Mouse (Mus musculus): ENCODE results near the gene Zfp568.

The Zfp568 gene

DNA sequence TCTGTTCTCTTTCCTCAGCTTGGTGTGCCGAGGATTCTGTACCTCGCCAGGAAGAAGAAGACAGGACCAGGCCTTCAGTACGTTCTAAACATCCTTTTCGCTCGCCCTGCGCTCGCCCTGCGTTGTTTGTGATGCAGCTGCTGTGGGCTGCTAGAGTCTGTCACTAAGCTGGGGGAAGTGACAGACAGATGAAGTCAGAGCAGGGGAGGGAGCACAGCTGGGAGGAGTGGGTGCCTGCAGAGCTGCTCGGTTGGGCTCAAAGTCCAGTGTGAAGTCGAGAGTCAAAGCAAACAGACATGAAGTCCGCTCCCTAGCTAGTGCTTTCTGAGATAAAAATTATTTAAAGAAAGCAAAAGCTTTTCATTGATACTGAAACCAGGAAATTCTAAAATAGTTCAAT, 5.3 kb downstream of the Zfp568 start:
- no peak for DNase-seq (ENCODE audit: extremely low spot score, low spot score)

DNA sequence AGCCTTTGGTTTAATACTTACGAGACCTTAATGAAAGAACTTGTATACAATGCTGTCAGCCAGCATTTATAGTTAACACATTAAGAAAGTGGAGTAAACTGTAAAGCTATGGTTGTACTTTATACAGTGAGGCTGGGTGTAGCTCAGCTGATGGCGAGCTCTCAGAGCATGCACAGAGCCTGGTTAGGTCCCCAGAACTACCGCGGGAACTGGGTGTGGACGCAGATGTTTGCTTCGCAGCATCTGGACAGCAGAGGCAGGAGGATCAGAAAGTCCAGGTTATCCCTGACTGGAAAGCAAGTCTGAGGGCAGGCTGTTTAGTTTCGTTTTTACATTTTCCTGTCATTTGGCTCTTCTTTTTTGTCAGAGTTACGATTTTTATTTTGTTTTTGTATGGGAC, 8.9 kb downstream of the Zfp568 start:
- no peak for DNase-seq (ENCODE audit: extremely low spot score, low spot score)

DNA sequence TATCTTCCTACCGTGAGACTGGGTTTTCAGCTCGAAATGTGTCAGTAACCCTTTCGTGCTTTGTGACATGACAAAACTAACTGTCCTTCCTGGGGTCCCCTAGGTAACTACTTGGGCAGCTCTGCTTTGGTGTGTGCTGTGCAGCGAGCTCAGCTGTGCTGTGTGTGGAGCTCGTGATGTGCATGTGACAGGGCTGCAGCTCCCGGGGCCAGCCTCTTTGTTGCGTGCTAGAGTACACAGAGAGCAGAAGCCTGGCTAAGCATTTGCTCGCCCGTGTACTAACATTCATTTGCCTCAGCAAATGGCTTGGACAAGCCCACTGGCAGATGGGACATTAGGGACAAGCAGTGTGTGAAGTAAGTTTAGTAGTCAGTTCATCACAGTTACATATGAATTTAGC, 9.6 kb downstream of the Zfp568 start:
- no peak for DNase-seq (ENCODE audit: extremely low spot score, low spot score)

DNA sequence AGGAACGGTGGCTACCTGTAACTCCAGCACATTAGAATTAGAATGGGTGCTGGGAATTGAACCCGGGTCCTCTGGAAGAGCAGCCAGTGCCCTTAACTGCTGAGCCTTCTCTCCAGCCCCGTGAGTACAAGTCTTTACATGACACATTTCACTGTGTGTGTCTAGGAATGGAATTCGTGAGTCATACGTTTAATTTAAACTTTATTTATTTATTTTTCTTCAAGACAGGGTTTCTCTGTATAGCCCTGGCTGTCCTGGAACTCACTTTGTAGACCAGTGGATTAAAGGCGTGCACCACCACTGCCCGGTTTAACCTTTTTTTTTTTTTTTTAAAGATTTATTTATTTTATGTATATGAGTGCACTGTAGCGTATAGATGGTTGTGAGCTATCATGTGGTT, 11.4 kb downstream of the Zfp568 start:
- DNase-seq (ENCODE audit: extremely low spot score, low spot score), result no peak

DNA sequence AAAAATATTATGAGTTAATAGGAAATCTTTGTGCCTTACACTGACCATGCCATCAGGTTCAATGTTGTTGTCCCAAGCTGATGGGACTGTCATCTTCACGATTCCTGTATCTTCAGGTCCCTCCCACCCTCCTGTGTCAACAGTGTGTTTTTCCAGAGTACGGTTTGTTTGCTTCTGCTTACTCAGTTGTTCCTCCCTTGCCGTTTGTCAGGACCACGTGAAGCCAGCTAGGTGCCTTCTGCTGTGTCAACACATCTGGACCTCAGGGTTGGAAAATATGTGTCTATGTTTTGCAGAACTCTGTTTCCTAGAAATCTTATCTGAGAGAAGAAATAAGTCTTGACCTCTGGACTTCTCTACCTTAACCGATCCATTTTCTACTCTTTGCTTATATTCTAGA, 16.8 kb downstream of the Zfp568 start:
- DNase-seq (ENCODE audit: extremely low spot score, low spot score), result no peak

DNA sequence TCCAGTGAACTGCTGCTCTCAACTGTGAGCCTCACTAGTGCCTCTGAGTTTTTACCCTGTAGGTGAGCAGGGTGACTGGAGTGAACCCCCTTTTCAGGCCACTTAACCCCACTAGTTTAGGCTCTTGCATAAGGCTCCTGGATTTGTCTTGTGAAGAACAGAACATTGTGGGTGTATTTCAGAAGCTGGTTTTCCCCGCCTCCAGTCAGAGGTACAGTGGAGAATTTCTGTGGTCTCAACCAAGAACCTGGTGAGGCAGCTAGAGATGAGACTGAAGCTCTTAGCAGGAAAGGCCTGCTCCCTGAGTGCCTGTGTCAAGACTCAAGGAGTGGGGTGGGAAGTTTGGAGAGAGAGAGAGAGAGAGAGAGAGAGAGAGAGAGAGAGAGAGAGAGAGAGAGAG, 23.8 kb downstream of the Zfp568 start:
- DNase-seq (ENCODE audit: extremely low spot score, low spot score), result no peak

DNA sequence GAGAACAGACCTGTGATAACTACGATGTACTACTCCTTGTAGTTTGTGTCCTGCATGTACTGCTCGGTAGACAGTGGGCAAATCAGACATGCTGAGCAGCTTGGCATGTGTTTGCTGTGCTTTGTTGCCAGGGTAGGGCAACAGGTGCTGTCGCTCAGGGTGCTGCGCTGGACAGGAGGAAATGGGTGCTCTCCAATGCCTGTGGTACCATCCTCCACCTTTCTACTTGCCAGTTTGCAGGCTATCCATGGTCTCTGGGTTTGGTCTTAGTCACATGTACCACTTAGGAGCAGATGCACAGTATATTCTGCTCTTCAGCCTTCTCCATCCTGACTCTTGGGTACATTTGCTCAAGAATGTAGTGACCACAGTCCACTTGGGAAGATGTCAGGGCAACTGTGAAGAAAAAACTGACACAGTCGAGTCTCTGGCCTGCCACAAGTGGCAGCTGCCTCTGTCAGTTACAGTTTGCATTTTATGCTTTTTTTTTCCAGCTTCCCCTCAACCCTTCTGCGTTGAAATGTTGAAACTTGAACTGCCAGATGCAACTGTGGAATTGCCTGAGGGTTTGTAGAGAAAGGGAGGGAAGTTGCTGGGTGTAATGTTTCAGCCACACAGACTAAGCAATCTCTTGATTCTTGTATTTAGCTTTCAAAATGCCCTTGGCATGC, 24.4 kb downstream of the Zfp568 start:
- DNase-seq (ENCODE audit: extremely low spot score, low spot score), result no peak

DNA sequence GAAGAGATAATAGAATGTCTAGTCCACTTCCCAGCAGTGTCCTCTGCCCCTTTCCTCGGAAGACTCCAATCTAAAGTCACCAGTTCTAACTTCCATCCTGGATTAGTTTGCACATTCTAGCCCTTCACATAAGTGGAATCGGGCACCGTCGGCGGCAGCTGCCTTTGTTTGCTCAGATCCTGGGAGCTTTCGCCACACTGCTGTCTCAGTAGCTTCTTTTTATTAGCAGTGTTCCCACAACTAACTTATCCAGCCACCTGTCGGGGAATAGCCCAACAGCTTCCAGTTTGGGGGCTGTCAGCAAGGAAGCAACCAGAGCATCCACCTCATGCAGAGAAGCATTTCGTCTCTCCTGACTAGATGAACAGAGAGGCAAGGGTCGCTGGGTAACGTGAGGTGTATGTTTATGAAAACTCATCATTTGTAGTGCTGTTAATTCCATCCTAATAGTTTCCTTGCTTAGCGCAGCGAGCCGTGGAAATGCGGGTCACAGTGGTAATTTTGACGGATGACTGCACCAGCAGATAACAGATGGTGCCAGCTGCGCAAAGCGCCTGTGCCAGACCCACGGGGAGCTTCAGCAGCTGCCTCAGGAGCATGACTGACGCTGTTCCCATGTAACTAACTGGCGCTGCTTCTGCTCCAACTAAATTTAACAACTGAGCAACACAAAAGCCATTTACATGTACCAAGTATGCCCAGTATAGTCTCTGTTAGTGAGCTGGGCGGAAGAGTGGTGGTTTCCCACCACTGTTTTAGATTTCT, 25.7 kb downstream of the Zfp568 start:
- peak; percentile 43 for DNase-seq (ENCODE audit: extremely low spot score, low spot score)

DNA sequence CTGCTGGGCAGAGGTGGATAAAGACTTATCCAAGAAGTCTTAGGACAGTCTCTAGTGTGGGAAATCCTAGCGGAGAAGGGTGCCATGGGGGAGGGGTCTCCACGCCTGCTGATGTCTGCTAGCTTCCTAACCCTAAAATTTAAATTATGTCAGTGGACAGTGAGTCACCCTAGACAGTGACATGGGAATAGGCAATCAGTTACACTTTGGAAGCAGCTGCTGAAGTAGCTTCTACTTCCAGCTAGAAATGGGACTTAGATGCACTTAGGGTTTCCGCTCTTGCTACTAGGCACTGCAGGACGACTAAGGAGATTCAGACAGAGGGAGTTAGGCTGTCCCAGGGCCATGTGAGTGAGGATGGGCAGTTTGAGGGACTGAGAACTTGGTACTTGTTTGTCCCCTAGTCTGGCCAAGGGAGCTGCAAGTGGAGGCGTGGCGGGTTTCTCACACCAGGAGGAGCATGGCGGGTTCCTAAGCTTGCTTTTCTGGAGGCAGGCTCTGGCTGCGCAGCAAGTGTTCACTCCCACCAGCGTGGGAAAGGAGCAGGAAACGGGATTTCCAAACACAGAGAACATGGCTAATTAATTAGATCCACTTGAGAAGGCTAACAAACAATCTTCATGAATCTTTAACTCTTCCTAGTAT, 26.9 kb downstream of the Zfp568 start:
- no peak for DNase-seq (ENCODE audit: extremely low spot score, low spot score)

DNA sequence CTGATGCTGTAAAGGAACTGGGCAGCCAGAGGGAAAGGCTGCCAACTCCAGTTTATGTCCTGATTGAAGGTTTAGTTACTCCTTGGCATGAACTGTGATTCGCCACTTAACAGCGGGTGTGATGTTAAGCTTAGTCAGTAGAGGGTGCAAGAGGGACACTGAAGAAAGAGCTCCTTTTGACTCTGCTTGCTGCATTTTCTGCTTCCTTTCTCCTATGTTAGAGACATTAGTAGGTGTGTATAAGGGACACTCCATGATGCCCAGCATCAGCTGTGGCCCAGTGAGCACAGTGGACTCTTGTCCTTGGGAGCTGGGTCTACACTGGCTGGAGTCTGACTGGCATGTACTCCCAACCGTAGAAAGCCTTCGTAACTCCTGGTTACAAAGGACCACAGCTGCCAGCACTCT, 29.2 kb downstream of the Zfp568 start:
- peak; percentile 32 for DNase-seq (ENCODE audit: extremely low spot score, low spot score)

DNA sequence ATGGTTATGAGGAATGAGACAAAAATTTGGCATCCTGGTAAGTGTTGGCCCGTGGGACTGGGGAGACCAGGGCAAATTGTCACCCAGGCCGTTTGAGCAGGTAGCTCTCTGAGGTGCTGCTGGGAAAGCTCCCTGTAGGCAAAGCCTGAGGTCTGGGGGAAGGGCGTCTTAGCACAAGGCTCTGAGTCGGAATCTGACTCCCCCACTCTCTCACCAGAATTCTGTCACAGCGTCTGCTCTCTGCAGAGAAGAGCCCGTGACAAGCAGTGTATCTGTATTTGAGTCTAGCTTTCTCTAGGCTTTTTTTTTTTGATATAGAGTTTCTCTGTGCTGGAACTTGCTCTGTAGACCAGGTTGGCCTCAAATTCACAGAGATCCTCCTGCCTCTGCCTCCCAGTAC, 33.5 kb downstream of the Zfp568 start:
- DNase-seq (ENCODE audit: extremely low spot score, low spot score), result no peak

DNA sequence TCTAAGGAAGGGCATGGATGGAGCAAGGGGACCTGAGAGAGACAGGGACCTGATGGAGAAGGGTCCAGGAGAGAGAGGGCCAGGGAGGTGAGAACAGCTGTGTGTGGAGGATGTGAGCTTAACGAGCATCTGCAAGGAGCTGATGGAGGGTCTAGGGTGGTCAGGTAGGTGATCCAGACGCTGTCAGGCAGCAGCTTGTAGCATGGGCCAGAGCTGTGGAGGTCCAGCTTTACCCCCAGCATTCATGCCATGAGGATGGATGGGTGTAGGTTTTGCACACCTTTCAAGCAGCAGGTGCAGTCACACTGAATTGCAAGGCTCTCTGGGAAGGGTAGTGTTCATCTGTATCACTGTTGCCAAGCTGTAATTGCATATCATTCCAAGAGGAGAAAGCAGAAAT, 35.8 kb downstream of the Zfp568 start:
- DNase-seq (ENCODE audit: extremely low spot score, low spot score), result no peak

DNA sequence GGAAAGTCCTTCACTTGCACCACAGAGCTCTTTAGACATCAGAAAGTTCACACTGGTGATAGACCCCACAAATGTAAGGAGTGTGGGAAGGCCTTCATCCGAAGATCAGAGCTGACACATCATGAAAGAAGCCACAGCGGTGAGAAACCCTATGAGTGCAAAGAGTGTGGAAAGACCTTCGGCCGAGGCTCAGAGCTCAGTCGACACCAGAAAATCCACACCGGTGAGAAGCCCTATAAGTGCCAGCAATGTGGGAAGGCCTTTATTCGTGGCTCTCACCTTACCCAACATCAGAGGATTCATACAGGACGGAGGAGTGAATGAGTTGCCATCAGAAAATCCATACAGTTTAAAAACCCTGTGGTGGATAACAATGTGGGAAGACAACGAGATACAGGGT, 39.6 kb downstream of the Zfp568 start:
- DNase-seq (ENCODE audit: extremely low spot score, low spot score), result no peak

DNA sequence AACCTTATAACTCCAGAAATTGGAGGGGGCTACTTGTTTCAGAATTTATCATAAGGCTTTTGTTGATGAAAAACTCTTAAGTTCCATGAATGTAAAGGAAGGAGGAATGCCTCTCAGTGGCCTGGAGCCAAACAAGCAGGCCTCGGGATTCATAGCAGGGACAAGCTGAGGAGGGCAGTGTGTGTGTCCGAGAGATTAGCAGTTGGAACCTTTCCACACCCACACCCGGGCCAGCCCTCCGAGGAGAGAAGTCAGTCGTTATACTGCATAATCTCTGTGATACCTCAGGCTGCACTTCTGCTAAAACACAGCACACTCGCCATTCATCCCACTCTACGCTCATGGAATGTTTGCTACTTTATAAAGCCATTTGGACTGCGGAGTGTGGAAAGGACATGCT, 40.0 kb downstream of the Zfp568 start:
- DNase-seq (ENCODE audit: extremely low spot score, low spot score), result no peak

DNA sequence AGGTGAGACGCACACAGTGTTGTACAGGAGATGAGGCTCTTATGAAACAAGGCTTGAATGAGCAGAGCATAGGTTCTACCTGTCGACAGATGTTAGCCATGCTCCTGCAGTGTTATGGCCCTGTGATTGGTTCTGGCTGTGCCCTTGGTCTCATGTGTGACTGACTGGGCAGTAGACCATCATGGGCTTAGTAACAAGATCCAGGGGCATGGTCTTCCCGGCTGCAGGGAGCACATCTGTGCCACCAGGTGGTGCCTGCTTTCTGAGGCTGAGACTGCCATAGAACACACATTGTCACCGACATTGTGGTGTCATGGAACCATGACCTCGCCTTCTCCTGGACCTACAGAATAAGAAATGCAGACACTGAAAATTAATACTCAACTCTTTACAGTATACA, 41.6 kb downstream of the Zfp568 start:
- no peak for DNase-seq (ENCODE audit: extremely low spot score, low spot score)

DNA sequence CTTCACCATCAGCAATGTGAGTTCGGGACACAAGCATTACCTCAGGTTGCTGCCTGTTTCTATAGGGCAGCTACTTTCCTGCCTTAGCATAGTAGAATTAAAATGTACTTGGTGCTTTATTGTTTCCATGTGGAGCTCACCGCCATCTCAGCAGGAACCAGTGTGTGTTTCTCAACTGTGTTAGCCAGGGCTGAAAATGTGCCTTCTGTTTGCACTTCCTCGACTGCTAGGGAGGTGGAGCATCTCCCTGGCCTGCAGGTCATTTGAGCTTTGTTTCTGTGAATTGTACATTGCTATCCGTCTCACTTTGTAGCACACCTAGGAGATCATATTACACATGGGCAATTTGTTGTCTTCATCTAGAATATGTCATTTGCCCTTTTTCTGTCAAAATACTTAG, 43.6 kb downstream of the Zfp568 start:
- no peak for DNase-seq (ENCODE audit: extremely low spot score, low spot score)

DNA sequence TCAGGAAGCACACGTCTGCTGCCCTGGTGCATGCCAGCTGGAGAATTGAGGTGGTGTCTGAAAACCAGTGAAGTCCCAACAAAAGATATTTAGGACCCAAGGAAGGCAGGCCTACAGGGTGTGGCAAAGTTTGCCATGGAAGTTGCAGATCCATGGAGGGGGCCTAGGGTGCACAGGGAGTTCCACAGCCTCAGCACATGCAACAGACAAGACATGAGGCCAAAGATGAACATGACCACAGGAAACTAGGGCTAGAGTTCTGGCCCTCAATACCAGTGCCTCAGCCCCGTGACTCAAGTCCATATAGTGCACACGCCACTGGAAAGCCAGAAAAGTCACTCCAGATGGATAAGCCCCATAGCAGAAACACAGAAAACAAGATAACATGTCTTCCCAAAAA, 44.8 kb downstream of the Zfp568 start:
- no peak for DNase-seq (ENCODE audit: extremely low spot score, low spot score)

DNA sequence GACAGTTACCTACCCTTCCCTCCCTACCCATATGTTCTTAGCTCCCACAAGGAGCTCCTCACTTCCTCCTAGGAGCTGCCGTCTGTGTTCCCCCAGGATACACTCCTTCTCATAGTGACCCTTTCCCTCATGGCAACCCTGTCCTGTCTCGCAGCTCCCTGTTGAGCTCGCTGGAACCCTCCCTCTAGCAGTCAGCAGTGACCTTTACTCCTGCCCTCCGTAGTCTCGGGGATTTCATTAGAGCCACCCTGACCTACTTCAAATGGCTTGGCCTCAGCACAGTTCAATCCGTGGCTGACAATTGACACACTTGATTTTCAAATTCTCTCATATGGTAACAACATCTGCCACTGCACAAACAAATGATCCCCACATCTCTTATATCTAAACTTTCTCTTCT, 46.9 kb downstream of the Zfp568 start:
- no peak for DNase-seq (ENCODE audit: extremely low spot score, low spot score)

DNA sequence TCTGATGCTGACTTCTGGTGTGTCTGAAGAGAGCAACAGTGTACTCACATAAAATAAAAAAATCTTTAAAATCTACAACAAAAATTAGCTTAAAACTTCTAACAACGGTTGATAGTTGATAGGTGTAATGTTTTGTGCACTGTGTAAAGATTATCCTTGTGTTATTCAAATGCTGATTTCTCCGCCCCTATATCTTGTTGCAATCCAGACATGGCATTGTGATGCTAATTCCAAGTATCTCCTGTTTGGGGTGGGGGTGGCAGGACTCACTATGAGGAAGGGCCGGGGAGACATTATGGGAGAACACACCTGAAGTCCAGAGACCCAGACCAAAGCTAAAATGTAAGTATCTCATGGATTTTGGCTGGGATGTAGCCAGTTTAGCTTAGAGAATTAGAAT, 47.6 kb downstream of the Zfp568 start:
- DNase-seq (ENCODE audit: extremely low spot score, low spot score), result no peak

DNA sequence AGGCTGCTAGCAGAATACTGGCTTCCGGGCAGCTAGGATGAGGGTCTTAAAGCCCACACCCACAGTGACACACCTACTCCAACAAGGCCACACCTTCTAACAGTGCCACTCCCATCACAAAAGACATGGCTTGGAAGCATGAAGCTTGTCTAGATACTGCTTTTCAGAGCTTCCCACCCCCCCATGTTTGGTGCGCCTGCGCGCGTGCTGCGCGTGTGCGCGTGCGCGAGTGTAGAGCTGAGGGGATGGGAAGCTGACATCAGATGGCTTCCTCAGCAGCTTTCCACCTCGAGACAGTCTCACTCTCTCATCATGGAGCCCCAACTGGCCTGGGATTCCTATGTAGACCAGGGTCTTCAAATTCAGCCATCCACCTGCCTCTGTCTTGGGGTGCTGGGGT, 50.6 kb downstream of the Zfp568 start:
- DNase-seq (ENCODE audit: extremely low spot score, low spot score), result no peak

DNA sequence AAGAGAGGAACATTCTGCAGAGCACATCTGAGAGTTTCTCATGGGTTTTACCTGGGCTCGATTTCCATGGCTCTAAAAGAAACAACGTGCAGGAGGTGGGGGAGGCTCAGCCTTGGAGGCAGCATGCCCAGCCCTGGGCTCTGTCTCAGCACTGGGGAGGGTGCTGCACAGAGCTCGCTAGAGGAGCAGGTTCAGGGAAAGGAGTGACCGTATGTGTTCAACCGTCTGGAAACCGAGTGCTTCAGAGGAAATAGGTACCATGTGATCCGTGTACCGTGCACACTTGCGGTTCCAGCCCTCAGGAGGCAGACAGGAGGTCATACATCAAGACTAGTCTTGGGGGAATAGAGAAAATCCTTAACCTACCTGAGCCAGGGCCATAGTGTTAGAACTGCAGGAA, 60.6 kb downstream of the Zfp568 start:
- no peak for DNase-seq (ENCODE audit: extremely low spot score, low spot score)

DNA sequence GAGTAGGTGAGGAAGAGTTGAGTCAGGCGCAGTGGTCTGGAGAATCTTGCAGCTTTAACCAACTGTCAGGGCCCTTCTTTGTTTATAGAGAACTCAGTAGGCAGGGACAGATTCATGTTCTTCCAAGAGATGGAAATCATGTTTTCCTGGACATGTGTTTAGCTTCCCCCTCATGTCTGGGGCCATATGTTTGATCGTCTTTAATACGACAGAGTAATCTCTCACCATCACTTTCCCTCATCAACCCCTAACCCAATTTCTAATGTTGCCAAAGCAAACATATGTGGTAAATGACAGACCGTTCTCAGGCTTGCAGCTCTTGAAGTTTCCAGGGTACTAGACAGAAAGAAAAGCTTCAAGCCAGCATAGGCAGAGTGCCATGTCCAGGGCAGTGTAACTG, 64.4 kb downstream of the Zfp568 start:
- DNase-seq (ENCODE audit: extremely low spot score, low spot score), result no peak
